Comparison of ENCODE assay signal across 9 mouse cellular contexts in genomic region chr8:10960277-10960819, GRCm38 (mm10). TPM values are rescaled to one million over a fixed set of nuclear protein-coding genes. Genes with fewer than 3 reads are reported as not detected.
A peak's percentile ranks its signal among the peaks of the same experiment; 100 is the strongest.
DNase-seq lines count a peak whose midpoint lies in the region; ATAC-seq lines count a peak whose summit lies in the region.
"Had no signal": no experiment of that assay in that cellular context is flagged by ENCODE, and none has a peak within 500 bp of the region (broad histone marks: within the 10 kb centered on the region; RNA-seq: fewer than 3 reads in every experiment).

No protein-coding gene starts in this region.

- 32% methylated on average over 15 of the region's 15 CpGs for WGBS in stomach, embryonic 16.5 days

- no peak overlapping the region for H3K4me2 ChIP-seq in stomach, embryonic 16.5 days (ENCODE audit: low read depth, low read length)

- no peak overlapping the region for H3K4me3 ChIP-seq in stomach, embryonic 16.5 days (replicated peaks; ENCODE audit: low read length)

- DNase-seq in gastrocnemius, postnatal 10 days: peak; percentile 25
- no peak for DNase-seq in gastrocnemius, postnatal 36 days
- DNase-seq in right cerebral cortex, postnatal 4 days: peak; percentile 25
- no peak for DNase-seq in right cerebral cortex, postnatal 14 days
- peak; percentile 52 to 57 for DNase-seq in layer of hippocampus, postnatal 10 days (ENCODE audit: low spot score in 2 of 2)
- DNase-seq in cerebellum, adult 9-10 months: no peak
- DNase-seq in urinary bladder, postnatal 36 days (ENCODE audit: low spot score in 2 of 2): no peak

- no peaks in the 10 kb centered on the region for H3K36me3 ChIP-seq in stomach, embryonic 16.5 days (ENCODE audit: control insufficient read depth, insufficient read depth, low read length)

- ATAC-seq in stomach, embryonic 16.5 days (ENCODE audit: insufficient read depth, low FRiP score): no peak

- no peaks in the 10 kb centered on the region for H3K27me3 ChIP-seq in stomach, embryonic 16.5 days (ENCODE audit: control insufficient read depth, insufficient read depth, low read length)
- H3K27me3 ChIP-seq: CH12.LX had no signal

- H3K27ac ChIP-seq in stomach, embryonic 16.5 days (ENCODE audit: low read length): peak overlapping the region; percentile 26; the same call in 1 of the 2 replicates

- no peaks in the 10 kb centered on the region for H3K9me3 ChIP-seq in stomach, embryonic 16.5 days (replicated peaks; ENCODE audit: control insufficient read depth, low read length)

- peak overlapping the region; percentile 34 for H3K9ac ChIP-seq in stomach, embryonic 16.5 days (ENCODE audit: low read length)

- peaks cover 41% of the 10 kb centered on the region for H3K4me1 ChIP-seq in stomach, embryonic 16.5 days (ENCODE audit: control insufficient read depth, insufficient read depth, low read length)

- intact Hi-C loops in gastrocnemius, postnatal 36 days (cut with DNase I): loop anchor here (5.0 kb wide), 1 partner anchor 47 kb away; the partner anchor contains the start of gene Irs2

RNA-seq across cellular contexts. Expression of gene Irs2, which starts 47.9 kb away (rescaled TPM):
- total RNA-seq in gastrocnemius, postnatal 10 days (2021): 10 to 100 TPM; 10.1 to 10.4 TPM
- 10 to 100 TPM; 17.9 to 18.9 TPM for total RNA-seq in gastrocnemius, postnatal 36 days (2021)
- total RNA-seq in layer of hippocampus, postnatal 10 days (2021): 10 to 100 TPM; 44.9 to 54.0 TPM
- 3.3 and 3.4 TPM in 2 replicates for polyA plus RNA-seq in stomach, embryonic 16.5 days (2015; fragmentation: Nextera tagmentation; extraction: Ambion mirVana)

Comparison
In these comparisons a context has a peak if more than half of its experiments do, and no peak if none do; other contexts are left out.
1. DNase-seq: peak in gastrocnemius, postnatal 10 days (single experiment), right cerebral cortex, postnatal 4 days (single experiment) and layer of hippocampus, postnatal 10 days (2 of 2); none in gastrocnemius, postnatal 36 days (0 of 2), right cerebral cortex, postnatal 14 days (single experiment), cerebellum, adult 9-10 months (single experiment) and urinary bladder, postnatal 36 days (0 of 2).